Mouse (Mus musculus) brown adipose tissue, adult 24 weeks (tissue): ENCODE data around the gene Gm36864. TPM values are rescaled to one million over a fixed set of nuclear protein-coding genes. Genes with fewer than 3 reads are reported as not detected.
"Not testable (repeated sequence)": the region's sequence is repeated elsewhere in the genome, so short reads cannot be mapped to it uniquely, and the experiment has no call there.

Experiments
- H3K27ac ChIP-seq: fragments of 200-500 bp; replicated peaks from 2 replicates; pipeline ENCODE4 v1.5.1; 2012; ENCODE audit warnings: low read depth, mild to moderate bottlenecking, low read length
- H3K4me1 ChIP-seq: fragments of 200-500 bp; 2 replicates; pipeline ENCODE4 v1.6.1; 2012; ENCODE audit warnings: low read length, mixed read lengths; ENCODE audit not compliant: control insufficient read depth, insufficient read depth, insufficient read length
- H3K4me3 ChIP-seq: fragments of 200-500 bp; 2 replicates; pipeline ENCODE4 v1.5.1; 2012; ENCODE audit warnings: low read depth, mild to moderate bottlenecking, low read length, moderate library complexity; ENCODE audit not compliant: insufficient read depth
- polyA plus RNA-seq: library from polyadenylated mRNA; stranded (reverse); fragments of >200 nt; gene quantifications from 2 replicates; pipeline ENCODE4 v1.2.4, GENCODE M21; 2012; ENCODE audit not compliant: missing spikeins, insufficient read depth, insufficient read length

Gene Gm36864
- polyA plus RNA-seq, 1 experiment: not detected

- H3K4me1 ChIP-seq: no peaks in the 10 kb centered on the region
- peak within 1 kb of the TSS; percentile 88 for H3K4me3 ChIP-seq
- peak within 1 kb of the TSS; percentile 93 for H3K27ac ChIP-seq
These were observed 10.3 kb downstream of the Gm36864 start, which contains the start of the genes 1700028J19Rik and 2410002F23Rik for GRCm38 (mm10) chr7:44246055-44246983. TSS of gene 1700028J19Rik (minus strand) at chr7:44246695. TSS of gene 2410002F23Rik (plus strand) at chr7:44246722.

GRCm38 (mm10) chr7:44246984-44247470 is 11.1 kb downstream of the Gm36864 start:
- Histone ChIP-seq H3K27ac (peak overlapping the region; percentile 39), H3K4me1 (no peaks in the 10 kb centered on the region), H3K4me3 (peak overlapping the region; percentile 88)

GRCm38 (mm10) chr7:44247971-44248370 is 12.0 kb downstream of the Gm36864 start:
- peak overlapping the region; percentile 20; the same call in 1 of the 2 replicates for H3K4me3 ChIP-seq

GRCm38 (mm10) chr7:44249248-44249647 is 13.3 kb downstream of the Gm36864 start:
- no peak overlapping the region for H3K4me3 ChIP-seq
- H3K4me1 ChIP-seq: no peaks in the 10 kb centered on the region
- no peak overlapping the region for H3K27ac ChIP-seq

More at GRCm38 (mm10) chr7:44247971-44248370, 12.0 kb downstream of the Gm36864 start:
- H3K27ac ChIP-seq: no peak overlapping the region
- no peaks in the 10 kb centered on the region for H3K4me1 ChIP-seq

- not testable (repeated sequence) for H3K4me3 ChIP-seq, H3K4me1 ChIP-seq, H3K27ac ChIP-seq
These were observed 14.8 kb downstream of the Gm36864 start for GRCm38 (mm10) chr7:44250732-44251275.

GRCm38 (mm10) chr7:44253023-44253616 is 17.1 kb downstream of the Gm36864 start:
- H3K4me3 ChIP-seq: no peak overlapping the region
- no peak overlapping the region for H3K27ac ChIP-seq
- H3K4me1 ChIP-seq: no peaks in the 10 kb centered on the region

- Histone ChIP-seq H3K4me1 (no peaks in the 10 kb centered on the region), H3K27ac (no peak overlapping the region), H3K4me3 (no peak overlapping the region)
These were observed 19.0 kb downstream of the Gm36864 start for GRCm38 (mm10) chr7:44254930-44255329.

GRCm38 (mm10) chr7:44257278-44257677 is 21.3 kb downstream of the Gm36864 start, which contains the start of gene Acp4:
TSS of gene Acp4 (minus strand) at chr7:44257378.
- no peaks in the 10 kb centered on the region for H3K4me1 ChIP-seq
- H3K4me3 ChIP-seq: no peak within 1 kb of the TSS
- no peak within 1 kb of the TSS for H3K27ac ChIP-seq

GRCm38 (mm10) chr7:44260410-44260809 is 24.4 kb downstream of the Gm36864 start:
- H3K27ac ChIP-seq: no peak overlapping the region
- H3K4me1 ChIP-seq: no peaks in the 10 kb centered on the region
- no peak overlapping the region for H3K4me3 ChIP-seq

GRCm38 (mm10) chr7:44261147-44261546 is 25.2 kb downstream of the Gm36864 start, which contains the start of gene Gm15517:
TSS of gene Gm15517 (plus strand) at chr7:44261447.
- no peaks in the 10 kb centered on the region for H3K4me1 ChIP-seq
- no peak within 1 kb of the TSS for H3K4me3 ChIP-seq
- H3K27ac ChIP-seq: no peak within 1 kb of the TSS

GRCm38 (mm10) chr7:44262791-44263643 is 27.0 kb downstream of the Gm36864 start:
- Histone ChIP-seq H3K4me1 (no peaks in the 10 kb centered on the region), H3K27ac (no peak overlapping the region), H3K4me3 (no peak overlapping the region)

GRCm38 (mm10) chr7:44268117-44268516 is 32.1 kb downstream of the Gm36864 start:
- Histone ChIP-seq H3K4me3 (no peak overlapping the region), H3K4me1 (no peaks in the 10 kb centered on the region), H3K27ac (no peak overlapping the region)

- H3K27ac ChIP-seq: no peak overlapping the region
- H3K4me3 ChIP-seq: no peak overlapping the region
- H3K4me1 ChIP-seq: no peaks in the 10 kb centered on the region
These were observed 33.4 kb downstream of the Gm36864 start for GRCm38 (mm10) chr7:44269397-44269796.

GRCm38 (mm10) chr7:44271309-44271708 is 35.3 kb downstream of the Gm36864 start:
- Histone ChIP-seq H3K27ac (no peak overlapping the region), H3K4me3 (no peak overlapping the region), H3K4me1 (no peaks in the 10 kb centered on the region)
